Mouse (Mus musculus) brain, embryonic 18.5 days (tissue): Measurements from ENCODE around the gene Dgke.

ENCODE experiments used
- DNase-seq: peaks from one replicate; pipeline ENCODE4 v3.0.0-alpha.2; 2012; ENCODE audit warnings: low read depth, low spot score

Gene Dgke

GRCm38 (mm10) chr11:89038496-89038895 is 28.2 kb downstream of the Dgke start:
- no peak for DNase-seq

GRCm38 (mm10) chr11:89035552-89035951 is 31.1 kb downstream of the Dgke start:
- DNase-seq = no peak

- DNase-seq = no peak
Measured at GRCm38 (mm10) chr11:89034592-89034991, 32.1 kb downstream of the Dgke start.

GRCm38 (mm10) chr11:89031189-89031588 is 35.5 kb downstream of the Dgke start:
- DNase-seq = no peak

GRCm38 (mm10) chr11:89030552-89030951 is 36.1 kb downstream of the Dgke start:
- DNase-seq = no peak

- no peak for DNase-seq
Measured at GRCm38 (mm10) chr11:89028871-89029405, 37.7 kb downstream of the Dgke start.

- DNase-seq = no peak
Measured at GRCm38 (mm10) chr11:89027955-89028361, 38.7 kb downstream of the Dgke start.

GRCm38 (mm10) chr11:89026117-89026516 is 40.5 kb downstream of the Dgke start:
- DNase-seq = no peak

- no peak for DNase-seq
Measured at GRCm38 (mm10) chr11:89025603-89026002, 41.0 kb downstream of the Dgke start.

GRCm38 (mm10) chr11:89024181-89024881 is 42.3 kb downstream of the Dgke start:
- no peak for DNase-seq

GRCm38 (mm10) chr11:89023477-89023876 is 43.2 kb downstream of the Dgke start:
- no peak for DNase-seq

- DNase-seq = no peak
Measured at GRCm38 (mm10) chr11:89022120-89022731, 44.4 kb downstream of the Dgke start.

GRCm38 (mm10) chr11:89021687-89022086 is 45.0 kb downstream of the Dgke start:
- no peak for DNase-seq

GRCm38 (mm10) chr11:89020681-89021305 is 45.9 kb downstream of the Dgke start:
- no peak for DNase-seq

GRCm38 (mm10) chr11:89017514-89018182 is 49.0 kb downstream of the Dgke start:
- DNase-seq = no peak

- DNase-seq = no peak
Measured at GRCm38 (mm10) chr11:89012241-89012640, 54.4 kb downstream of the Dgke start.

- DNase-seq = no peak
Measured at GRCm38 (mm10) chr11:89009496-89009895, 57.2 kb downstream of the Dgke start.

- DNase-seq = no peak
Measured at GRCm38 (mm10) chr11:89009066-89009465, 57.6 kb downstream of the Dgke start.

GRCm38 (mm10) chr11:89007582-89007981 is 59.1 kb downstream of the Dgke start:
- DNase-seq = no peak

- DNase-seq = no peak
Measured at GRCm38 (mm10) chr11:89006404-89006803, 60.2 kb downstream of the Dgke start.

GRCm38 (mm10) chr11:89005473-89005872 is 61.2 kb downstream of the Dgke start:
- no peak for DNase-seq

- no peak for DNase-seq
Measured at GRCm38 (mm10) chr11:89003726-89004125, 62.9 kb downstream of the Dgke start.
